Mouse (Mus musculus) frontal cortex, adult 2 months (tissue): Measurements from ENCODE around the gene Kcnq2. TPM values are rescaled to one million over a fixed set of nuclear protein-coding genes. Genes with fewer than 3 reads are reported as not detected.
A peak's percentile ranks its signal among the peaks of the same experiment; 100 is the strongest.

Experiments
- DNase-seq, 2 experiments: peaks; one replicate each; pipeline ENCODE4 v3.0.0; 2022; ENCODE audit warnings: low spot score in 1 of 2; ENCODE audit errors: extremely low spot score in 1 of 2
- polyA plus RNA-seq: library from polyadenylated mRNA; depleted of rRNA; stranded (reverse); fragments of >200 nt; gene quantifications from 2 replicates; pipeline ENCODE4 v1.2.3, GENCODE M21; 2012; rRNA removed

Gene Kcnq2
- polyA plus RNA-seq, 1 experiment: 170 TPM

DNA sequence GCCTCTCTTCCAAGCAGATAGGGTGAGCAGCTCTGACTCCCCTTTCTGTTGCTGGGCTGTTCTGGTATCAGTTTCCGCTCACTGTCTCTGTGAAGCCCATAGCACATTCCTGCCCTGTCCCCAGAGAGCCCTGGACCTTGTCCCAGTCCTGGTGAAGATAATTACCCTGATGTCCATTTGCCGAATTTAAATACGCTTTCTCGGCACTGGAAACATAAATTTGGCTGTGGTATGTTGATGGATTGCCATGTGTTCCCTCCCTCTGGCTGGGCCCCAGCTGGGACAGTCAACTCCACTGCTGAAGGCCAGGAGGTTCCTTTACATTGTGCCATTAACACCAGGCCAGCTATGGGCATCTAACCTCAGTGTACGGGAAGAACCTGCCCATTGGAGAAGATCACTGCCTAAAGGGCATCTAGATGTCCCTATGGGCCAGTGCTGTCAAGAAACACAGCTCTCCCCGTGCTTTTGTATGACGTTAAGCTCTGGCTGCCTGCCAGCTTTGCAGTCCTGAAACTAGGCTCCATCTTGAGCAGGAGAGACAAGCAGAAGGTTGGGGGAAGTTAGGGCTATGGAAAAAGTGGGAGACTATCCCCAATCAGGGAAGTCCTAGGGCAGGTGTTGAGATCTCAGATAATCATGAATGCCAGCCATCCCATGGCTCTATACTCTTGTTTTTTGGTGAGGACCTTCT, 86.7 kb downstream of the Kcnq2 start:
- DNase-seq: no peak

DNA sequence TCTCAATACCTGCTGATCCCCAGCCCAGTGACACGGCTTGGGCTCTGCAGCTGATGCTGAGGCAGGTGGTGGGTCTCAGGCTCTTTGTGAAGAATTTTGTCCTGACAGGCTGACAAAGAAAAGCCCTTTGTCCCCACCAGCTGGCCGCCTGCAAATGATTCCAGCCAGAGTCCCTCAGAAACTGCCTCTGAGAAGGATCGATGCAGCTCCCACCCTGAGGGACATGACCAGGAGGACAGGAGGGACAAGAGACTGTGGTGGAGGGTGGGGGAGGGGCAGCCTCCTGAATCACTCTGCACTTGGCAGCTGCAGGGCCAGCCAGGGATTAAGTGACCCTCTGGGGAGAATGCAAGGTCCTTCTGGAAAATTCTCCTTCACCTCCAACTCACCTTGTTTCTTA, 91.1 kb downstream of the Kcnq2 start:
- DNase-seq: no peak

- no peak for DNase-seq
Observed at GRCm38 (mm10) chr2:181043437-181043836, 91.7 kb downstream of the Kcnq2 start, which contains the start of gene Chrna4. Gene Chrna4 (minus strand): TSS chr2:181043546.

DNA sequence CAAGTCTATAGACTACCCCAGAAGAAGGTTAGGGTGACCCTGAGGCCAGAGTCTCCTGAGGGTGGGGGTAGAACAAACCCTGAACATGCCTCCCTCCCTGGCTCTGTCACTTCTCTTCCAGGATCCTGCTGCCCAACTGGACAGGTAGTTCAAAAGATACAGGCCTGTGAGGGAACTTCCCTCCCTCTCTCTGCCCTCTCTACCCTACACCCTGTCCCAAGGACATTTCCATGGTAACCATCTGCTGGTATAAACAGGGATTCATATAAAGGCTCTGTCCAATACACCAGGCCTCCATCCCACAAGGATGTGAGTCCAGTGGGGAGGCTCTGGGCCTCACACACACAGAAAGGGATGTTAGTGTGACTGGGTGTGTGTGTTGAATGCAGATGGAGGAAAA, 92.7 kb downstream of the Kcnq2 start:
- DNase-seq: no peak

- no peak for DNase-seq
Observed at GRCm38 (mm10) chr2:181041941-181042340, 93.2 kb downstream of the Kcnq2 start.

GRCm38 (mm10) chr2:181039356-181039680, 95.8 kb downstream of the Kcnq2 start:
- DNase-seq: no peak

DNA sequence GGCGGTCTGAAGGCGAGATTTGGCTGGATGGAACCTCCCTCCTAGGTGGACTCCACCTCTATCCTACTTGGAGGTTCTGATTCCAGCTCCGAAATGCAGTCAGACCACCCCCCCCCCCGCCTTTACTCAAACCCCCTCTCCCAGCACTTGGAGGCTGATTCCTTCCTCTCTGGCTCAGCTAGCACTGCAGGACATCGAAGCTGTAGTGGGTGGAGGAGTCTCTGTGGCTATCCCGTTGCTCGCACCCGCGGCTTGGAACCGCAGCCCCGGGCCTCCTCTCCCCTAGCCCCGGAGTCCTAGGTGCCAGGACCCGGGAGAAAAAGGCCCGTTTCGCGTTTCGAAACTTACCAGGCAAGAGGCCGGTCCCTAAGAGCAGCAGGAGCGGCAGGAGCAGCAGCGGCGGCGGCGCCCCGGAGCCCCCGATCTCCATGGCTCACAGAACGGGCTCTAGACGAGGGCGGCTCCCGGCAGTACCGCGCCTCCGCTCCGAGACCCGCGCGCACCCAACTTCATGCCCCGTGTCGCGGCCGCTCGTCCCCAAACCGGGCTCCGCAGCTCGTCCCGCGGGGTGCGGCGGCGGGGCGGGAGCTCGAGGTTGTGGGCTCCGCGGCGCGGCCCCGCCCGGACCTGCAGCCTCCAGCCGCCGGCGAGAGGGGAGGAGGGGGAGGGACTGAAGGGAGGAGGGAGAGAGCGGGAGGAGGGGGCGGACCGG, 96.3 kb downstream of the Kcnq2 start:
- DNase-seq: peak in 1 of 2 experiments; percentile 16

GRCm38 (mm10) chr2:181036561-181036960, 98.5 kb downstream of the Kcnq2 start:
- no peak for DNase-seq

- no peak for DNase-seq
Observed at GRCm38 (mm10) chr2:181035186-181035585, 99.9 kb downstream of the Kcnq2 start.

DNA sequence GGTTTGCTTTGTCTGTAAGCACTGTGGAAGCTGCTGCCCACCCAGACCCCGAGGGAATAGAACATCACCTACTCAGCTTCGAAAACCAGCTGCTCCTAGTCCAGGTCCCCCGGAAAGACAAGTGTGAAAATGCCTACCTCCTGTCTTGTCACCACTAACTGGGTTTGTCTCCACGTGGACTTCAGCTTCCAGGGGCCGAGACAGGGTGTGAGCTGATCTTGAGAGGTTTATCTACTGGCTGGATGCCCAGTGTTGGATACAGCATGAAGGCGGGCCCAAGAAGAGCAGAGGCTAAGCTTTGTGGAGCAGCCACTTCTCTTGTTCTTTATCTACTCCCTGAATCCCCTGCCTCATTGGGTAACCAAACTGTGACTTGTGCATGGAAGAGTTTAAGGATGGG, 101.8 kb downstream of the Kcnq2 start:
- no peak for DNase-seq

DNA sequence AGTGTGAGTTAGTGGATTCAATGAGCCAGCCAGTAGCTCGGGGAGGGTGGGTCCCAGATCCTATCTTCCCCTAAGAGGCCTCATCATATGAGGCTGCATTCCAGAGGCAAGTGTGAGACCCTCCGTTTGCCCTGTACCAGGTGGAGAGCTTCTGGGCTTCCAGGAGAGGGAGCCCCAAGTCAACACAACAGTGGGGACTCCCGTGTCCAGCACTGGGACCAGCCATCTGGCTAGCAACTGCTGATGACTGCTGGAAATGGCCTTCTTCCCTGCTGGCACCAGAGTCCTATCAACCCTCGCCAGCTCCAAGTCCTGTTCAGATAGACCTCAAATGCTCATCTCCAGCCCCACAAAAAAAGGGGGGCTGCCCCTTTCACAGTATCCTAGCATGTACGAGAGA, 102.7 kb downstream of the Kcnq2 start:
- DNase-seq: peak in 1 of 2 experiments; percentile 36

GRCm38 (mm10) chr2:181031406-181031934, 103.6 kb downstream of the Kcnq2 start:
- peak in 1 of 2 experiments; percentile 53 for DNase-seq

Other genes starting within 250 kb of the Kcnq2 start
- gene Ythdf1, start 214.4 kb downstream of the Kcnq2 start, polyA plus RNA-seq: 43.1 and 45.7 TPM in 2 replicates
- 0.08 and 0.42 TPM in 2 replicates for gene Birc7, start 206.3 kb downstream of the Kcnq2 start, polyA plus RNA-seq
- 74.4 and 84.5 TPM in 2 replicates for gene Nkain4, start 180.6 kb downstream of the Kcnq2 start, polyA plus RNA-seq
- 127 and 143 TPM in 2 replicates for gene Arfgap1, start 168.1 kb downstream of the Kcnq2 start, polyA plus RNA-seq
- 4.1 TPM in 2 replicates for gene Col20a1, start 148.8 kb downstream of the Kcnq2 start, polyA plus RNA-seq
- gene Chrna4, start 91.8 kb downstream of the Kcnq2 start, polyA plus RNA-seq: 12.3 and 13.7 TPM in 2 replicates
- 939 and 990 TPM in 2 replicates for gene Eef1a2, start 21.7 kb upstream of the Kcnq2 start, polyA plus RNA-seq
- 117 and 142 TPM in 2 replicates for gene Ppdpf, start 51.9 kb upstream of the Kcnq2 start, polyA plus RNA-seq
- 0.04 and 0.08 TPM in 2 replicates for gene Ptk6, start 67.5 kb upstream of the Kcnq2 start, polyA plus RNA-seq
- 0.44 and 0.50 TPM in 2 replicates for gene Srms, start 77.9 kb upstream of the Kcnq2 start, polyA plus RNA-seq
- 0.13 and 0.14 TPM in 2 replicates for gene Fndc11, start 84.7 kb upstream of the Kcnq2 start, polyA plus RNA-seq
- gene Helz2, start 106.7 kb upstream of the Kcnq2 start, polyA plus RNA-seq: 3.0 TPM in 2 replicates
- 20.8 and 21.7 TPM in 2 replicates for gene Gmeb2, start 152.7 kb upstream of the Kcnq2 start, polyA plus RNA-seq
- gene Stmn3, start 179.2 kb upstream of the Kcnq2 start, polyA plus RNA-seq: 725 and 731 TPM in 2 replicates
- gene Rtel1, start 184.4 kb upstream of the Kcnq2 start, polyA plus RNA-seq: 71.9 and 77.1 TPM in 2 replicates
- 87.9 and 93.7 TPM in 2 replicates for gene Zgpat, start 229.6 kb upstream of the Kcnq2 start, polyA plus RNA-seq
- 75.8 and 76.8 TPM in 2 replicates for gene Arfrp1, start 230.1 kb upstream of the Kcnq2 start, polyA plus RNA-seq
- gene Lime1, start 244.8 kb upstream of the Kcnq2 start, polyA plus RNA-seq: 71.8 and 72.7 TPM in 2 replicates